Mouse (Mus musculus) embryonic fibroblast, embryonic 13.5 days (primary cell): ENCODE results near the gene Btnl10.

Experiments used
- CTCF ChIP-seq: IDR thresholded peaks from 2 replicates; pipeline ENCODE4 v1.5.1; 2011; ENCODE audit warnings: mild to moderate bottlenecking, control low read depth, low read length, moderate library complexity, borderline replicate concordance; ENCODE audit not compliant: insufficient read depth
- POLR2A ChIP-seq: IDR thresholded peaks from 2 replicates; pipeline ENCODE4 v1.6.1; 2011; ENCODE audit warnings: low read depth, mild to moderate bottlenecking, control low read depth, low read length, moderate library complexity

DNA sequence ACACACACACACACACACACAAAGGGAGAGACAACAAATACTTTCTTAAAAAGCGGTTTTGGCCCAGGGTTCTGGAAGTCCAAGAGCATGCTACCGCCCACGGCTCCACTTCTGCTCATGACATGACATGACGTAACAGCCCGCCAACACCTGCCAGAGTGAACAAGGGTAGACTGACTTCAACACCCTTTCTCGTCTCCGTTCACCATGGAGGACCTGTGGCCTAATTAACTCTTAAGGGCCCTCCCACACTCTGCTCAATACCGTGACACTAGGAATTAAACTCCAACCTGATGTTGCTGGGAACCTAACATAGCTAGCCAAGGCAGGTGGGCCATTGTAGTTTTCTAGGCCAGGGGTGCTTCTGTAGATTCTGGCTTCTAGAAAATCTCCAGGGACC, 51.3 kb downstream of the Btnl10 start:
- no peak for TF ChIP-seq CTCF
- TF ChIP-seq POLR2A = no peak
